Mouse (Mus musculus) v-Abl transformed pro-B cells (cell line): ENCODE measurements around the gene Ggt7.
"Not testable (repeated sequence)": the region's sequence is repeated elsewhere in the genome, so short reads cannot be mapped to it uniquely, and the experiment has no call there.

Source experiments
- in situ Hi-C, 2 experiments: fragments of 400-800 bp; cut with MboI; formaldehyde crosslinking; loops; one replicate each; pipeline ENCODE4 v1.15.1; 2025; ENCODE audit not compliant: unreplicated experiment in 2 of 2

Gene Ggt7

DNA sequence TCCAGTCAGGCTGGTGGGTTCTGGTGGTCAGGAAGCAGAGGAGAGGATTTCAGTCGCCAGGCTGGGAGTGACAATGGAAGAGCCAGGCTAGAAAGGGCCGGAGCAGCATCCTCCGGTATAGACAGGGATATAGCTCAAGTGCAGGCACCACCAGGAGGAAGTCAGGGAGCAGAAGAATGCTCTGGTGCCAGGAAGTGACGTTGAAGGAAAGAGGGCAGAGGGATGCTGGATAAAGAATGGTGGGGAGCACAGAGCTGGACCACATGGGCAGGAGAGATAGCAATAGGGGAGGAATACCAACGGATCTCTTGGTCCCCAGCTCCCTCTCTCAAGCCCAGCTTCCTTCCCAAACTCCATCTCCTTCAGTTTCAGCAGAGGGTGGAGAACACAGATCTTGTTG is 4.5 kb downstream of the Ggt7 start:
- in situ Hi-C loops: loop anchor here in 1 of 2 experiments (5.0 to 10.0 kb wide), 2 partner anchors 104 to 251 kb away; no protein-coding TSS in a partner anchor

DNA sequence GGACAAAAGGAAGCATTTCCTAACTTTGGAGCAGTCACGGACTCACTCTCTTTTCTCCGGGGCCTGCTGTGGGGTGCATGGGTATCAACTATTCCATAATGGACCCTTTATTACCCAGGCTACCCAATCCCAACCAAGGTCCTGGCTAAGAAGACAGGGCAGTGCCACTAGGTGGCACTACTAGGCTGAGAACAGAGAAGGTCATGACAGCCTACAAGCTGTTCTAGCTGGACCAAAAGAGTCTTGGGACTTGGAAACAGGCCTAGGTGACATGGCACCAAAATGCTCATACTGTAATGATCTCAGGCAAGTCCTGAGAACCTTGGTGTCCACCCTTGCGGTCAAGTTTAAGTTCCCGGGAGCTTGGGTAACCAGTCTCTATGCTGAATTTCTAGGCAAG is 5.6 kb downstream of the Ggt7 start:
- in situ Hi-C loops: loop anchor here in 1 of 2 experiments (5.0 to 10.0 kb wide), 2 partner anchors 105 to 252 kb away; no protein-coding TSS in a partner anchor

GRCm38 (mm10) chr2:155507721-155508470 is 10.1 kb downstream of the Ggt7 start:
- in situ Hi-C loops: no loop called here

GRCm38 (mm10) chr2:155505811-155506210 is 12.2 kb downstream of the Ggt7 start:
- in situ Hi-C loops: no loop called here

DNA sequence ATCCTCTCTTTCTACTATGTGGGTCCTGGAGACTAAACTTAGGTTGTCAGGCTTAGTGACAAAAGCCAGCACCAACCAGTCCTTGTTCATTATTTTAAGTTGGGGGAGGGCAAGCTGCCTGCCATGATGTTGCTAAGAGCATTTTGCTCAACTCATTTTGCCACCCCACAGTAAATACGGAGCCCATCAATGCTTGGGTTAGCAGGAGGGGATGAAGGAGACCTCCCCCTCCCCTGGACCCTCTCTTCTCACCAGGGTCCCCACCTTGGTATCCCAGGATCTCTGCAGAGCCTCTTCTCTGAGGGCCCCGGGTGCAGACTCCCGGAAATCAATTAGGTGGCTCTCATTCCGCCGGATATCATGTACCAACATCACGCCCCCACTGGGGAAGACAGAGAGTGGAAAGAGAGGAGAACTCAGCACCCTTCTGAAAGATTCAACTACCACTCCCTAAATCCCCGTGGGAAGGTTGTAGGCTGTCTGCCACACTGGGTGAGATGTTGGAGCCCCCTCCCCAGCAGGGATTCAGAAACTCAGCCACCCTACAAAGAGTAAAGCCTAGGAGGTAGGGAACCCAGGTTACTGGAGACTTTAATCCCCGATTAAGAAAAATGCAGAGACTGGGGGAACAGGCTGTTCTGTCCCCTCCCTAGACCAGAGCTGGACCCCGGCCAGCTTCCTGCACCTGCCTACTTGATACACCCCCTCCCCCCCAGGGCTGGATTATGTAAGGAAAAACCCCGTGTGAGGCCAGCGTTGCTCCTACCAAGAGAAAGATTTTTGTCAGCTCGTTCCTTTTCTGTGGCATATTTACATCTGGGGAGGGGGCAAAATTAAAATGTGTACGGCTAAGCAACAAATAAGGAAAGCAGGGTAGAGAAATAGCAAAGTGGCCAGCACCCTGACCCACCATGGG is 13.3 kb downstream of the Ggt7 start:
- in situ Hi-C loops: no loop called here

GRCm38 (mm10) chr2:155502596-155502995 is 15.4 kb downstream of the Ggt7 start:
- in situ Hi-C loops: no loop called here

DNA sequence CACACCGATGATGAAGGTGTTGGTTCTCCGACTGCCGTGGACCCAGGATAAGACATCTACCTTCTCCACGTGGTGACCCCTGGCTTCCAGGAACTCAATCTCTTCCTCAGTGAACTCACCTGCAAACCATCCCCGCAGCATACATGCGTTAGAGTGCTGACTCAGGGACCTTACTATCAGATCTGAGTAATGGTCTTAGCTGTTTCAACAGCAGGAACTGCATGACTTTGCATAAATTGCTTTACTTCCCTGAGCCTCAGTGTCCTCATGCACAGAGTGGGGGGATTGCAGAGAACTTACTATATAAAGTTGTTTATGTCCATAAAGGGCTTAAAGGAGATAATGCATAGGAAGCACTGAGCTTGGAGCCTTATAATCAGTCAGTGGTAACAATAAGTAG is 27.0 kb downstream of the Ggt7 start:
- in situ Hi-C loops: no loop called here

GRCm38 (mm10) chr2:155482021-155482420 is 36.0 kb downstream of the Ggt7 start:
- in situ Hi-C loops: no loop called here

- in situ Hi-C loops: no loop called here
These were observed 44.4 kb downstream of the Ggt7 start, which contains the start of gene Ncoa6 for GRCm38 (mm10) chr2:155473570-155474088. Ncoa6 (minus strand) TSS chr2:155473894.

GRCm38 (mm10) chr2:155472671-155473569 is 45.1 kb downstream of the Ggt7 start:
- in situ Hi-C loops: no loop called here

DNA sequence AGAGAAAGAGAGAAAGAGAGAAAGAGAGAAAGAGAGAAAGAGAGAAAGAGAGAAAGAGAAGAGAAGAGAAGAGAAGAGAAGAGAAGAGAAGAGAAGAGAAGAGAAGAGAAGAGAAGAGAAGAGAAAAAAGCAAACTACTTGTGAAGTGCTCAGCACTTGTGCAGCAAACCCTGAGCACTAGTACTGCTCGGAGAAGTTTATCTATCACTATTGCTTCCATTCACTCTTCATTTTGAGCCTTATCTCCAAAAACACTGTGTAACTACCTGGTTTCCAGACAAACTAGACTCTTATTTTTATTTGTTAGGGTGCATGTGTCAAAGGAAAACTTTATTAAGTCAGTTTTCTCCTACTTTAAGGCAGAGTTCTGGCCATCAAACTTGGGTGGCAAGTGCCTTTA is 51.2 kb downstream of the Ggt7 start:
- in situ Hi-C loops: no loop called here

DNA sequence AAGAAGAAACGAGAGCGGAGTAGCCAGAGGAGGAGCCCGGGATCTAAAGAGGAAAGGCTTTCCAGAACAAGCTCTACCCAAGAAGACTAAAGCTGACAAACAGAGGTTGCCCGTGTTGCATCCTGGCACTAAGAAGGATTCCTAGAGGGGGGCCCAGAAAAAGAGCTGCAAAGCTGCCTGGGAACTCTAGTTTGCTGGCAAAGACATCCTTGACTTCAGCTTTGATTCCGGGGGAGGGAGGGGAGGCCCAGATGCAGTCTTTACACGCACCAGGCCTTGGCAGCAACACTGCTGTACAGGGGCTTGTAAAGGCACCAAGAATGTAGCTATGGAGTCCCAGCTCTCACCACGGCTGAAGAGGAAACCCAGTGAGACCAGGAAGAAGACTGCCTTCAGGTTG is 64.4 kb downstream of the Ggt7 start:
- in situ Hi-C loops: no loop called here

GRCm38 (mm10) chr2:155451256-155451655 is 66.8 kb downstream of the Ggt7 start:
- in situ Hi-C loops: no loop called here

DNA sequence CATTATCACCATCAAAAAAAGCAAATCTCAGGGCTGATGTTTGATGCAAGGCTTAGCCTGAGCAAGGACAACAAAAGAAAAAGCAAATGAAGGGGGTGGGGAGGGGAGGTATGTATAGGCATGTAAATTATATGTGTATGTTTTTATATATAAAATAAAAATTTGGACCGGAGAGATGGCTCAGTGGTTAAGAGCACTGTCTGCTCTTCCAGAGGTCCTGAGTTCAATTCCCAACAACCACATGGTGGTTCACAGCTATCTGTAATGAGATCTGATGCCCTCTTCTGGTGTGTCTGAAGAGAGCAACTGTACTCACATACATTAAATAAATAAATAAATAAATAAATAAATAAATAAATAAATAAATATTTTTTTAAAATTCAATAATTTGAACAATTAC is 70.1 kb downstream of the Ggt7 start:
- in situ Hi-C loops: not testable (repeated sequence)

- in situ Hi-C loops: no loop called here
These were observed 74.6 kb downstream of the Ggt7 start for GRCm38 (mm10) chr2:155443446-155443845.

DNA sequence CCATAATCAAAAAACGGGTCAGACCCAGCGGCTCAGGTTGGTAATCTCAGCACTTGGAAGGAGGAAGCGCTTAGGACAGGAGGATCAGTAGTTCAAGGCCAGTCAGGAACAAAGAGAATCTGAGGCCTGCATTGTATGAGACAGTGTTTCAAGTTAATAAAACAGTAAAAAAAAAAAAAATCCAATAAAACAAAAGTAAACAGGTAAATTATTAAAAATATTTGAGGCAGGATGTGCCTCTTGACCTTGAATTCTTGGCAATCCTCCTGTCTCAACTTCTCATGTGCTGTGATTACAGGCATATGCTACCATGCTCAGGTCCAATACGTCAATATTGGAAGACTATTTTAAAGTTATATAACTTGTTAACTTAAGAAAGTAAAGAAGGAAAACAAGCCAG is 75.1 kb downstream of the Ggt7 start:
- in situ Hi-C loops: no loop called here
